Mouse (Mus musculus) T-helper 17 cell (primary cell): Measurements from ENCODE around the gene Parvb.

Experiments used
- in situ Hi-C, 2 experiments: fragments of 300-600 bp; cut with MboI, MseI; formaldehyde crosslinking; loops; 1 replicate in 1 of 2; 2 replicates in 1 of 2; pipeline ENCODE4 v1.15.1; 2025; ENCODE audit warnings: high pct_unique_total_duplicates in 2 of 2

Parvb gene

DNA sequence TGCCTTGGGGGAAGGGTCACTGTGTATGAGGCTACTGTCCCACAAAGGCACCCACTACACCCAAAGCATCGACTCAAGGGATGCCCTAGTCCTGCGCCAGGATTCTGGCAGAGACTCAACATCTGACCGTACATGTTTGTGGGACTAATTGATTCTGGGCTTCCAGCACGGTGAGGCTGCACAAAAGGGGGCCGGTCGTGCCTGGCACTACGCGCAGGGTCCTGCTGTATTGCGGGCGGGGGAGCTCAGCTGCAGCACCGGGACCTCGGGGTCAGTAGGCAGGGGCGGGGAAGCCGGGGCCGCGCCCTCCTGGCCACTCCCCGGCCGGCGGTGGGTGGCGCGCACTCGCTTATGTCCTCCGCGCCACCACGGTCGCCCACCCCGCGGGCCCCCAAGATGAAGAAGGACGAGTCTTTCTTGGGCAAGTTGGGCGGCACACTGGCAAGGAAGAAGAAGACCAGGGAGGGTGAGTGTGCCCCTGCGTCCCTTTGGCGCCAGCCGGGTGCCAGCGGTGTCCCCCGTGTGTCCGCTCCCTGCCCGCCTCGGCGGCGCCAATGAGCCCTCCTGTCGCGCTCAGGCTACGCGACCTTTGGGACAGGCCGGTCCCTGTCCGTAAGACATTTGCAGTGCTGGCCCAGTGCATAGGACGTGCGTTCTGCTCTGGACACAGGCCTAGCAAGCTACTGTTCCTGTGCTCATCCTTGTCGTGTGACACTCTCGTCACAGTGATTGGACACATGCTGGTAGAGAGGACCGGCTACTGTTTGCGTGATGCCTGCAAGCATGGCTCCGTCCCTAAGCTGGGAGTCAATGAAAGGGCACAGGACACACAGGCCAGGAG, at the start of gene Parvb:
Gene Parvb, plus strand, starts transcription at position 323 of the 841 bp plus-strand sequence.
- in situ Hi-C loops = no loop called here

DNA sequence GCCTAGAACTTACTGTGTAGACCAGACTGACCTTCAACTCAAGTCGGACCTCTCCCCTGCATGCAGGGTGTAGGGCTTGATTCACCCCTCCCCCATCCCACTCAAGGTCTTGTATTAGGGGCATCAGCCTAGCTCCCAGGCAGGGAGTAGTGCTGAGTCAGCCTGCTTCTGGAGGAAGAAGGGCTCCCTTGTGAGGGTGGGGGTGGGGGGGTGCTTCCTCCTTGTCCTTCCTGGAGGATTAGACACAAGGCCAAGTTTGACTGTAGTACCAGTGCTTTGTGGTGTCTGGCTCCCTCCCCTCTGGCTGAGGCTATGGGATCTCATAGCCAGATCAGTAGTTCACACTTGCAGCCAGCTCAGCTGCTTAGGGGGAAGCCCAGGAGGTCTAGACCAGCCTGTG, 47.9 kb upstream of the Parvb start:
- in situ Hi-C loops = loop anchor here in 1 of 2 experiments (25.0 kb wide), 1 partner anchor 1072 kb away; the partner anchor contains the start of gene Rrp7a

DNA sequence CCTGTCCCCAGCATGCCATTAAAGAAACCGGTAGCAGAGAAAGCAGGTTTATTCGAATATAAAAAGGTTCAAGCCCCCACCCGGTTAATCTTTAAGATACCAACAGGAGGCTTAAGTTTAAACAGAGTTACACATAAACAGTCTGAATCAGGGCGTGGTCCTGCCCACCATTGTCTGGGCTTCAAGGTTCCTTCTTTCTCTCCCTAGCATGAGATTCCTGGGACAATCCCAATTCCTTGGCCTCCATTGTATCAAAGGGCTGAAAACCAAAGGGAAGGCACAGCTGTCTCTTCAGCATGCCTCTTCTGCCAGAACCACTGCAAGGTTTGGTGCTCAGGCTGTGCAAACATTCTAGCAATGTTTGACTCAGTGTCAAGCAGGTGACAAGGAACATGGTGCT, 45.6 kb upstream of the Parvb start:
- in situ Hi-C loops = loop anchor here in 1 of 2 experiments (25.0 kb wide), 1 partner anchor 1074 kb away; the partner anchor contains the start of gene Rrp7a

DNA sequence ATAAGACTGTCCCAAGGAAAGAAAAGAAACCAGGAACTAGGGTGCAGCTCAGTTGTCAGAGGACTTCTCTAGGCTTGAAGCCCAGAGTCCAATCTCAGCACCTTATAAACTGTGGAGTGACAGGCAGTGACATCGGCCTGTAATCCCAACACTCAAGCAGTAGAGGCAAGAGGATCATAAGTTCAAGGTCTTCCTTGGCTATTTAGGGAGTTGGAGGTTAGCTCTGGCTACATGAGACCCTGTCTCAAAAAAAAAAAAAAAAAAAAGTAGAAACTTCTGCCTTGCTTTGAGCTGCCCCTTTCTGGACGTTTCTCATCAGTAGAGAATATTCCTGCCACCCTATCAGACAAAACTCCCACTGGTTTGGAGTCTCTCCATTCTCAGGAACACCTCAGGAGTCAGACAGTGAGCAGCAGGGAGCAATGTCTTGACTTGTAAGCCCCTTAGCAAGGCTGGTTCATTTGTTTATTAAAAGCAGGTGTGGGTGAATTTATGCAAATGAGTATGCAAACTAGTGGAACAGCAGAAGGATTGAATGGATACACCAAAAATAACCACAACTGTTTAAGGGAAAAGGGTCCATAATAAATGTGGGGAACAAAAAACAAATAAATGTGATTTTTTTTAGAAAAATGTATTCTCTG, 42.8 kb upstream of the Parvb start:
- in situ Hi-C loops = loop anchor here in 1 of 2 experiments (25.0 kb wide), 1 partner anchor 1077 kb away; the partner anchor contains the start of gene Rrp7a

DNA sequence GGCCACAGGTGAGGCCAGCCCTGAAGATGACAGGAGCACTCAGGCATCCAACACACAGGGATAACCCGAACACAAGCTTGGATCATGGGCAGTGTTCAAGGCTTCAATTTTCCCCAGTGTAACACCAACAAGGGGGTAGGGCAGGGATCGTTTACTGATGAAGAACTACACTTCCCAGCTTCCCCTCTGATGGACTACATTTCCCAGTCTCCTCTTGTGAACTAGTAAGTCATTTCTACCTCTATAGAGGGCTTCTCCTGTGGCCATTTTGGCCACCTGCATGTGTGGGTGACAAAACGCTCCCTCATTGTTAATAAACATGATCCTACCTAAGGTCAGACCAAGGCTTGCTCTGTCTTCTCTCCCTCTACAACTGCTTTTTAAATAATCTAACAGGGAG, 42.0 kb upstream of the Parvb start:
- in situ Hi-C loops = loop anchor here in 1 of 2 experiments (25.0 kb wide), 1 partner anchor 1078 kb away; the partner anchor contains the start of gene Rrp7a

DNA sequence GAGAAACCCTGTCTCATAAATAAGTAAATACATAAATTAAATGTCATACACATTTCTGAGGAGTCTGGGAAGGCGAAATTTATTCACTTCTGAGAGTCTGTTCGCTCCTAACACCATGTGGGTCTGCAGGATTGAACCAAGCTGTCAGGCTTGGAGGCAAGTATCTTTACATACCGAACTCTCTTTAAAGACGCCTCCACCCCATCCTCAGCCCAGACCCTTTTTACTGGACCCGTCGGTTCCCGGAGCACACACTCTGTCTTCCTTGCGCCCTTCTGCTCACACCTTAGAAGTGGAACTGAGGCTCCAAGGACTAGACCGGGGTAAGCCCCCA, 40.2 kb upstream of the Parvb start:
- in situ Hi-C loops = loop anchor here in 1 of 2 experiments (25.0 kb wide), 1 partner anchor 1079 kb away; the partner anchor contains the start of gene Rrp7a

DNA sequence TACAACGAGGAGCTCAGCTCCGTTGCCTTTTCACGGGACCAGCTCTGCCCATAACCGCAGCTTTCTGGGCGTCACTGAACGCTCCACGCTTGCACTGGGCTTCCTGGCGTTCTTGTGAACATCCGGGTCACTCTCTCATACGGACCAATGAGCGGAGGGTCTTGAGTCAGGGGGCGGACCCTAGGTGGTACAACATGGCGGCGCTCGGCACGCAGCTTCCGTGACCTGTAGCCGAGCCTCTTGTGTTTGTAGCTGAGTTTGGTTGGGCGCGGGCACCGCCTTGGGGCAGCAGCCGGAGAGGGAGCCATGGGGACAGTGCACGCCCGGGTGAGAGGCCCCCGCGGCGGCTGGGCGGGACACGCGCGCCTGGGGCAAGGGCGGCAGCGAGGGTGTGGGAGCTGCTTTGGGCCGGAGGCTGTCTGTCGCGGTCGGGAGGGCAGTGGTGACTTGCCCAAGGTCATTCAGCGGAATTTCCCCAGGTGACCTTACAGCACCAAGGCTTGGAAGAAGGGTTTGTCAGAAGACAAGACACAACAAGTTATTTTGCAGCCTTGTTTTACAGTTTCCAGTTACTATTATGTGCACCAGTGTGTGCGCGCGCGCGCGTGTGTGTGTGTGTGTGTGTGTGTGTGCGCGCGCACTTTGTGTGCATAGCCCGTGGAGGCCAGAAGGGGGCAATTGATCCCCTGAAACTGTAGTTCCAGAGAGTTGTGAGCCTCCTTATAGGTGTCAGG, 39.6 kb upstream of the Parvb start, which contains the start of gene Samm50:
Gene Samm50, plus strand, starts transcription at position 184 of the 734 bp plus-strand sequence.
- in situ Hi-C loops = loop anchor here in 1 of 2 experiments (25.0 kb wide), 1 partner anchor 1080 kb away; the partner anchor contains the start of gene Rrp7a

DNA sequence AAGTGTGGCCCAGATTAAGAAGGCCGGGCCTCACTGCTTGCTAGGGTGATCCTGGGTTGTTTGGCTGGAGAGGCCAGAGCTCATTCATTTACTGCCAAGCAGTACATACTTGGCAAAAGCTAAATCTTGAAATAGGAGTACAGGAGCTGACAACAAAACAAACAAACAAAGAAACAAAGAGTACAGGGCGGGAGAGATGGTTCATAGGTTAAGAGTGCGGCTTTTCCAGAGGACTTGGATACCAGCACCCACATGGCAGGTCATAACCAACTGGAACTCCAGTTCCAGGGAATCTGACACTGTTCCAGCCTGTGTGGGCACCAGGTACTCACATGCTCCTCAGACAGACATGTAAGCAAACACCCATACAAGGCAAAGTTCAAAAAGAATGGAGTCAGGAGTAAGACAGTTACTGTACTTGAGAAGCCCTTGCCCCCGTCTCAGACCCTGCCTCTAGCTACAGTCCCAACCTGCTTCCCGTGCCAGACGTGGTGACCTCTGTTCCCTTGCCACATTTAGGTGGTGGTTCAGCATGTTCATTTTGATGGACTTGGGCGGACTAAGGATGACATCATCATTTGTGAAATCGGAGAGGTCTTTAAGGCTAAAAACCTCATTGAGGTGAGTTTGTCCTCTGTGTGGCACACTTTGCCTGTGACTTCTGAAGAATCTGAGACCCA, 35.2 kb upstream of the Parvb start:
- in situ Hi-C loops = loop anchor here in 1 of 2 experiments (25.0 kb wide), 1 partner anchor 1084 kb away; the partner anchor contains the start of gene Rrp7a

DNA sequence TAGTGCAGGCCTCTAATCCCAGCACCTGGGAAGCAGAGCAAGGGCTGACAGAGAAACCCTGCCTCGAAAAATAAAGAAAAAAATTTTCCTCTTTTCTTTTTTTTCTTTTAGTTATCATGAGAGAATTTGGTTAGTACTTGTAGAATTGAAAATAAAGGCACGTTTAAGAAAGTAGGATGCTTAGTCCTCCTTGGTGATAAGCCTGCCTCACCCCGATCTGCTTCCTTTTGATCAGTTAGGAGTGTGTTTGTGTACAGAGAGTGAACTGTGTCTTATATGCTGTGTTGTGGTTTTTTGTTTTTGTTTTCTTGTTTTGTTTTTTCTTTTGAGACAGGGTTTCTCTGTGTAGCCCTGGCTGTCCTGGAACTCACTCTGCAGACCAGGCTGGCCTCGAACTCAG, 24.5 kb upstream of the Parvb start:
- in situ Hi-C loops = loop anchor here in 1 of 2 experiments (10.0 kb wide), 1 partner anchor 973 kb away; no protein-coding TSS in a partner anchor

DNA sequence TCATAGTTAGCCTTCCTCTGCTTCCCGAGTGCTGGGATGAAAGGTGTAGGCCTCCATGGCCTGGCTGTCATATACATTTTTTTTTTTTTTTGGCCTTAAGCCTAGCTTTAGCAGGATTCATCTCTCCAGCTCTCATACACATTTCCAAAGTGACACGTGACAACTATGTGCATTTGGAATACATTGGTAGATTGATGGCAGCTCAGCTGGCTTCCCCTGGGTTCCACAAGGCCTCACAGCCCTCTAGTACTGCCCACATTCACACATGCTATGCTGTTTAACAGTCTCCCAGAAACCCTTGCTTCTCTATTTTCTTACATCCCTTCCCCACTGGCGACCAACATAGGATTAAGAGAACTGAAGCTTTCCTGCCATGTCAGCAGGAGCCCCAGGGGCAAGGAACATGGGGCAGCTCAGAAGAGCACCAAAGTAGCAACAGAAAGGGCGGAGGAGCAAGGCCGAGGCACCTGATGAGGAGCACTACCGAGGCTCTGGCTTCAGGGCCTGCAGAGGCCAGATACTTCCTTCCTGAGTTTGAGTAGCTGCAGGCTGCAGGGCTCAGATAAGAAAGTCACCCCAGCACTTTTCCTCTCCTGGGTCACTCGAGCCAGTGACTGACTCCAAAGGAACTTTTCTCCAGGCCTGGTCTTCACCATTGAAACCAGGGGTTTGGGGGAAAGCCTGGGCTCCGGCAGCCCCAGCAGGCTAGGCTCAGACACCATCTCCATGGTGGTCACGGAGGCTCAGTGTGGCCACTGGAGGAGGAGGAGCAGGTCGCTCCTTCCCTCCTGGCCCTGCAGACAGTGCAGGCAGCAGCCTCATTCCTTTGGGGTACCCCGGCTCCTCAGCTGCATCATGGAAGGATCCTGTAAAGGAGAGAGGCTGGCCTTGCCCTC, 22.1 kb upstream of the Parvb start:
- in situ Hi-C loops = loop anchor here in 1 of 2 experiments (10.0 kb wide), 1 partner anchor 975 kb away; no protein-coding TSS in a partner anchor

DNA sequence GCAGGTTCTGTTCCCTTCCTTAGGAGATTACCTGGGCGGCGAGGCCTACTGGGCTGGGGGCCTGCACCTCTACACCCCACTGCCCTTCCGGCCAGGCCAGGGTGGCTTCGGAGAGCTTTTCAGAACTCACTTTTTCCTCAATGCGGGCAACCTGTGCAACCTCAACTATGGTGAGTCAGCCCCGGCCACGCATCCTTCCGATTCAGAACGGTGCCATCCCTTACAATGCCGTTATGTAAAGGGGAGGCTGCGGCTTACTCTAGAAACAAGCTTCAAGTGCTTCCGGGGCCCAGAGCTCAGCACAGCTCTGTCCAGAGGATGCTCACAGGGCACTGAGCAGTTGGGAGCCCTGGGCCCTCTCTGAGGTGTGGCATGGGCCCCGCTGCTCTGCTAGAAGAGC, 21.4 kb upstream of the Parvb start:
- in situ Hi-C loops = no loop called here

DNA sequence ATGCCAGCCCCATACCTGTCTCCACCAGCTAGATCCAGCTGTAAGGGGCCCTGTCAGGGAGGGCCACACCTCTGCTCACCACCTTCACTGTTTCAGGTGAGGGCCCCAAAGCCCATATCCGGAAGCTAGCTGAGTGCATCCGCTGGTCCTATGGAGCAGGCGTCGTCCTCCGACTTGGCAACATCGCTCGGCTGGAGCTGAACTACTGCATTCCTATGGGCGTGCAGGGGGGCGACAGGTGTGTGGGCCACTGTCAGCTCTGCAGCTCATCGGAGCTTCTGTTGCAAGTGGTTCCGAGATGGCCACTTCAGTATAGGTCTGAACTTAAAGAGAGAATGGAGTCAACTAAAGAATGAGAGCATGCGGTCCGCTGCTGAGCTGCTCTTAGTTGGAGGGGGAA, 20.9 kb upstream of the Parvb start:
- in situ Hi-C loops = no loop called here

DNA sequence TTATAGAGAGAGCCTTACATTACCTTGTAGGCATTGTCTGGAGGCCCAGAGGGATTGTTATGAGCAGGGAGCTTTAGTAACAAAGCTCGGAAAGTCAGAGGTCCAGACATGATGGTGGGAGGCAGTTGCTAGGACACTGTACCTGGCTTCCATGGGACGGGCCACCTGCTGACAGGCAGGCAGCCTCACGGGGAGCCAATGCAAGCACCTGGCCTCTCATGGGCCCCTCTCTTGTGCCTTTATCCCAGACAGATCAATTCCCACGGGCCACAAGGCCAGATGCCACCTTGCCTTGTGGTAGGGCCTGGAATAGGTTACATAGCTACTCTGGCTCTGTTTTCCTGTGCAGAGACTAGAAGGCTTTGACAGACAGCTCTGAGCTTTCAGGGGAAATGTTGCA, 20.3 kb upstream of the Parvb start:
- in situ Hi-C loops = no loop called here

DNA sequence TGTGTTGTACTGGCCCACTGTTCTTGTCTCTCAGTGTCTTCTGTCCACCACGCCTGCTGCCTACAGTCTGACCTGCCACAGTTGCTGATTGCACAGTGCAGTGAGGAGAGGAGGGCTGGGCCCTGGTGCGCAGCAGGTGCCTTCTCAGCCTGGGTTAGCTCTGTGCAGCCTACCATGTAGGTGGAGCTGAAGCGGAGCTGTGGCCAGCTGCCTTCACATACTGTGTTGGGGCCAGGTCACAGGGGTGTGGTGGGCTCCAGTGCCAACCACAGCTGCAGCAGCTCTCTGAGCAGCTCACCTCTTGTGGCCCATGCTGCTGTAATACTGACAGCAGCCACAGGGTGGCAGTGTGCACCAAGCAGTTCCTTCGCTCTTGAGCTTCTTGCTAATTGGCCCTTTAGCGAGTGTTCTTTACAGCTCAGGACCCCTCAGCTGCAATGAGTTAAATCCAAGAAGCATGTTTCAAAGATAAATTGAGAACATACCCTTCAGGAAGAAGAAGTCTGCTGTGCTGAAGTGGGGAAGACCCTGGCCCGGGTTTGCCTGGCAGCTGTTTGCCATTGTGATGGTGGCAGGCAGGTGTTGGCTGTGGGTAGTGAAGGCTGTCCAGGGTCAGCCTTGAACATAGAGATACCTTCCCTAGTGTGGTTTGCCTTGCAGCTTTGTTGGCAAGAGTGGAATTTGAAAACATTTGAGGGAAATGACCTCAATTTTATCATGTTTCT, 19.6 kb upstream of the Parvb start:
- in situ Hi-C loops = no loop called here

DNA sequence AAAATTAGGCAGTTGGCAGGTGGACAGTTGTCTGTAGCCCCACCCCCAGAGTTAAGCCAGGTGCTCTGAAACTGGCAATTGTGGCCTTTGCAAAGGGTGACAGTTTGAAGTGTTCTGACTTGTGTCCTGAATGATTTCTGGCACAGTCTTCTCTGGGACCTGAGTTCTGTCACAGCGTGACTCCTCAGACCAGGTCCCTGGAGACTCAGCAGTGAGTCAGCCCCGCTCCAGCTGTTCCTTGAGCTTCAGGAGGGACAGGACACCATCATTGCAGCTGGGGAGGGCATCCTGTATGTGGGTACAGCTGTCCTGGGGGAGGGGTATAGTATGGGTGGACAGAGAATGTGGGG, 19.1 kb upstream of the Parvb start:
- in situ Hi-C loops = no loop called here

DNA sequence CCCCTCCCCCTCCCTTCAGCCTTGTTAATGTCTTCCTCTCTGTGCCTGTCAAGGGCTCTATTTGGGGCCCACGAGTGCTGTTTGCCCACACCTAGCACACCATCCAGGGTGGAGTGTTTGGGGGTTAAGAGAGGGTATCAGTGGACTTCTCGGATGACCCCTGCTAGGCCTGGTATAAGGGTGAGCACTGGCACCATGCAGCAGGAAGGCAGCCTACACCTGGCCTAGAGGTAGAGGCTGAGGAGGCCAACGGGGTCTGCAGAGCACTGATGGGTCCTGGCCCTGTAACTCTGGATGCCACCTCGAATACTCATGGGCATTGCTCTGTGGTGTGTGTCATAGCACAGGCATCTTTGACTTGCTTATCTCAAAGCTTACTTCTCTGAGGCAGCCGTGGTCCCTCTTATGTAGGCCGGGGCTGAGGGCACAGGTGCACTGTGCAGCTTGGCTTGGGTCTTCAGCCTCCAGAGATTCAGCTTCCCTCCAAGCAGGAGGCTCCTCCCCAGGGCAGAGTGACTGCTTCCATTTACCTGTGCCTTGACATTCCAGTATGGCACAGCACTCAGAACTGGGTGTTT, 18.6 kb upstream of the Parvb start:
- in situ Hi-C loops = no loop called here

DNA sequence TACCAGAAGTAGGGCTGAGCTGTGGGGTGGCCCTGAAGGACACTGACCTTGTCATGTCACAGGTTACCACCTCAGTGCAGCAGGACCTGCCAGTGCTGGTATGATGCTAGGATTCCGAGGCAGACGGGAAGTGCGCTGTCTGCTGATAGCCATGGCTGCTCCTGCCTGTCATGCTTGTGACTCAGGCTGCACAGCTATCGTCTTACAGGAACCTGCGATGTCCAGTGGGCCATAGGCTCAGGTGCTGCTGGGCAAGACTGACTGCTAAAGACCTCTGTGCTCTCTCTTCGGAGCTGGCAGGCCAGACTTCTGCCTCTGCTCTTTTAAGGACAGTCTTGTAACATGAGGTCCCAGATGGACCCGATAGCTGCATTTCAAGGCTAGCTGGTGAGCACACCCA, 17.4 kb upstream of the Parvb start:
- in situ Hi-C loops = no loop called here

DNA sequence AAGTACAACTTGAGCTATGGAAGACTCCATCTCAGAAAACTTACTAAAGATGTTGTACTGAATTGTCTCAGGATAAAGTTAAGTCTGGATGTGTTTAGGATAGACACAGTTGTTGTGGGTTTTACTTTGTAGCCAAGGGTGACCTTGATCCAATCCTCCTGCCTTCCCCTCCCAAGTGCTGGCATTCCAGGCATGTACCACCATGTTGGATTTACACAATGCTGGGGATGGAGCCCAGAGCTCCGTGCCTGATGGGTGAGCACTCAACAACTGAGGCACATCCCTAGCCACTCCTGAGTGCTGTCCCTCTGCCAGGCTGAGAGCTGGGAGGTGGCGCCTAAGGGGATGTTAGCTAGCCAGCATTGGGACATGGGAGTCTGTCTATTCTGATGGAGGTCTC, 16.6 kb upstream of the Parvb start:
- in situ Hi-C loops = no loop called here

DNA sequence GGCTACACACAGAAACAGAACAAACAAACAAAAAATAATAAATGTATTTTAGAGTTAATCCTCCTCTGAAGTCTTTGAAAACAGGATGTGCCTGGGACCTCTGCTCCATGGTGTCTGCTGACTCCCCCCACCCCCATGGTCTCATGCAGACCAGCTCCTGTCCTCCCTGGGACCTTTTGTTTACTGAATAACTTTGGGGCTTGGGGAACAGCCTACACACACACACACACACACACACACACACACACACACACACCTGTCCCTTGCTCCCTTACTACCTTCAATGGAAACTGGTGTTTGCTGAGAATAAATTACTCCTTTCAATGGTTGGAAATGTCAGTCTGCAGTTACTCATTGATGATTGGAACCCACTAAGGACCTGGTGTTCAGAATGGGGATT, 15.8 kb upstream of the Parvb start:
- in situ Hi-C loops = no loop called here
